Mouse (Mus musculus) limb, embryonic 15.5 days (tissue): ENCODE measurements around the gene Crtac1. TPM values are rescaled to one million over a fixed set of nuclear protein-coding genes. Genes with fewer than 3 reads are reported as not detected.

Experiments
- ATAC-seq: fragments of 200-750 bp; cut with Nextera tagmentation; 2 replicates; pipeline ENCODE4 v1.8.0; 2017; ENCODE audit warnings: low read depth, moderate TSS enrichment; ENCODE audit not compliant: insufficient number of reproducible peaks, low FRiP score, low TSS enrichment
- H3K27ac ChIP-seq: fragments of 300-500 bp; sonication (generic); 2 replicates; pipeline ENCODE4 v1.5.1; 2015; ENCODE audit warnings: moderate library complexity, mild to moderate bottlenecking, inconsistent platforms
- H3K27me3 ChIP-seq: fragments of 300-500 bp; sonication (generic); 2 replicates; pipeline ENCODE4 v1.6.1; 2015; ENCODE audit warnings: inconsistent platforms
- H3K36me3 ChIP-seq: fragments of 300-500 bp; sonication (generic); 2 replicates; pipeline ENCODE4 v1.6.1; 2015; ENCODE audit warnings: inconsistent platforms
- H3K4me1 ChIP-seq: fragments of 300-500 bp; sonication (generic); 2 replicates; pipeline ENCODE4 v1.6.1; 2015; ENCODE audit warnings: inconsistent platforms
- H3K4me2 ChIP-seq: fragments of 300-500 bp; sonication (generic); 2 replicates; pipeline ENCODE4 v1.6.1; 2015; ENCODE audit warnings: mild to moderate bottlenecking, inconsistent platforms
- H3K4me3 ChIP-seq: fragments of 300-500 bp; sonication (generic); 2 replicates; pipeline ENCODE4 v1.5.1; 2015; ENCODE audit warnings: mild to moderate bottlenecking, inconsistent platforms
- H3K9ac ChIP-seq: fragments of 300-500 bp; sonication (generic); 2 replicates; pipeline ENCODE4 v1.6.1; 2015; ENCODE audit warnings: inconsistent platforms
- H3K9me3 ChIP-seq: fragments of 300-500 bp; sonication (generic); 2 replicates; pipeline ENCODE4 v1.6.1; 2016; ENCODE audit warnings: inconsistent platforms
- WGBS: fragments of 180-500 bp; shearing (Covaris S2); methylation state at CpG from one replicate; pipeline ENCODE4 v1.1.7; 2015; 5-methylcytosine and 5-hydroxymethylcytosine counted together
- microRNA-seq: library from miRNA; unstranded; fragments of <30 nt; microRNA quantifications from one replicate; pipeline ENCODE4, GENCODE M21; 2016
- polyA plus RNA-seq: library from polyadenylated mRNA; unstranded; fragments of >200 nt; fragmentation: Nextera tagmentation; extraction: Ambion mirVana; gene quantifications from 2 replicates; pipeline ENCODE4 v1.2.1, GENCODE M21; 2015

Gene Crtac1
- polyA plus RNA-seq, 1 experiment from 2014 or later, result 3.5 TPM

DNA sequence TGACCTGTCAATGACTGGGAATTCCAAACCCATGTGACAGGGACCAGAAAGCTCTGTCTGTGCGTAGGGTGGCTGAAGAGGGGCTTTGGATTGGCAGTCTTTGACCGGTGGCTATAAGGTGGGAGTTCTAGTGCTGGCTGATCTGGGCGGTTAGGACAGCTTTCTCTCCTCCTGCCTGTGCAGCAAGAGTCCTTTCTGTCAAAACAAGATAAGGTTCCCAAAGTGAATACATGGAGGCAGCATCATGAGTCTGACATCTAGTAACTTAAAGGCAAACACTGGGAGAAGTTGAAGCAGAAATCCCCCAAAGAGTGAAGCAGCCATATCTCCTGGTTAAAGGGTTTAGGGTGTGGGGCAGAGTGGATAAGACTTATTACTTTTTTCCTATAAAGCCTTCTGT, 184.1 kb downstream of the Crtac1 start, which contains the start of gene Golga7b:
Gene Golga7b (plus strand): TSS at position 56 of the 400 bp plus-strand sequence.
- Histone ChIP-seq H3K27me3 (peaks cover 8% of the 10 kb centered on the region; the same call in 1 of the 2 replicates), H3K4me1 (no peaks in the 10 kb centered on the region), H3K36me3 (no peaks in the 10 kb centered on the region), H3K9me3 (no peaks in the 10 kb centered on the region), H3K4me3 (no peak within 1 kb of the TSS), H3K27ac (no peak within 1 kb of the TSS), H3K4me2 (no peak within 1 kb of the TSS), H3K9ac (no peak within 1 kb of the TSS)
- WGBS, result 70% methylated on average over 3 of the region's 3 CpGs
- no peak for ATAC-seq

DNA sequence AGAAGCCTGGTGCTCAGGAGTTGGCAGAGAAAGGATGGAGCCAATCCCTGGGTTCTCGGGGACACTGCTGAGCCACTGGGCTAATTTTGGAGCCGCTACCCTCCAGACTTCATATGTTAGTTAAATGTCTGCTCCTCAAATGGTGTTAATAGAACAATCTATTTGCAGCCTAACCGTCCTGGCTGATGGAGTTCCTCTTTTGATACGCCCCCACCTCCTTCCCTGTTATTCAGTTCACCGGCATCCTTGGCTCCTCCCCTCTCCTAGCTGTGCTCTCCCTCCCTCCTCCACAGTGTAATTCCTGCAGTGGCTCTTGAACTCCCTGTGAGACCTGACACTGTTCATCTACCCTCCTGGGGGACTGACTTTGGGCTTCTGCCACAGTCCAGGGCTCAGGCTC, 185.0 kb downstream of the Crtac1 start:
- Histone ChIP-seq H3K9ac (no peak overlapping the region), H3K27ac (no peak overlapping the region), H3K9me3 (no peaks in the 10 kb centered on the region), H3K36me3 (no peaks in the 10 kb centered on the region), H3K4me2 (no peak overlapping the region), H3K27me3 (peaks cover 8% of the 10 kb centered on the region; the same call in 1 of the 2 replicates), H3K4me3 (no peak overlapping the region), H3K4me1 (peaks cover under 1% of the 10 kb centered on the region; the same call in 1 of the 2 replicates)
- 51% methylated on average over 5 of the region's 5 CpGs for WGBS
- no peak for ATAC-seq

DNA sequence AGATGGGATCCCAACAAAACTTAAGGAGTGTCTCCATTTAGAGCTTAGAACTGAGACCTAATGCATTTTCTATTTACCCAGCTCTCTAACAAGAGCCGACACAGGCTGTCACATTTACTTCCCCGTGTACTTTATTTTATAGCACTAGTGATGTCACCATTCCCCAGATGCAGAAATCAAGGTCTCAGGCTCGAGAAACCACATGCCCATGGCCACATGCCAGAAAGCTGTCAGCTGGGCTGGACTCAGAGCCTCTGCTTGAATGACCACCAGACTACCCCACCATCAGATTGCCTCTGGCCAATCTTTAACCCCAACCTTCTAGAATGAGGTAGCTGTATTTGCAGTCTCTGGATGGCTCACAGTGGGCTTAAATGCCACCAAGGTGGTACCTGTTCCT, 188.2 kb downstream of the Crtac1 start:
- H3K4me1 ChIP-seq, result peaks cover 10% of the 10 kb centered on the region
- ATAC-seq, result no peak
- WGBS, result 32% methylated on average over 3 of the region's 3 CpGs
- H3K4me3 ChIP-seq, result no peak overlapping the region
- H3K9ac ChIP-seq, result no peak overlapping the region
- peaks cover 8% of the 10 kb centered on the region; the same call in 1 of the 2 replicates for H3K27me3 ChIP-seq
- H3K9me3 ChIP-seq, result no peaks in the 10 kb centered on the region
- no peak overlapping the region for H3K4me2 ChIP-seq
- no peak overlapping the region for H3K27ac ChIP-seq
- no peaks in the 10 kb centered on the region for H3K36me3 ChIP-seq

DNA sequence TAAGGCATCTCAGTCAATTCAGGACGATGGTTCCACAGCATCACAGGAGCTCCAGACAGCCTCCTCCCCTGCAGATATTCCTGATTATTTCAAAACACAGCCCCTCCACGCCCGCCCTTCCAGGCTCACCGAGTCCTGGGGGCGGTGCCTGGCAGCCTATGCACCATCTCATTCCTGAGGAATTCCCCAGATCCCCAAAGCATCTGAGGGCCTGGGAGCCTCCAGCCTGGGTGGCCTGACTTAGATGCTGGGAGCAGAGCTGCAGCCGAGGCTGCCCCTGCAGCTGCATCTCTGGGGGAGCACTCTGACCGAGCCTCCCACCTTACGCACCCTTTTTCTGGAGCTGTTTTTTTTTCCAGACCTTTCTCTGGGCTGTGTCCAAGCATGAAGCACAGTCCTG, 190.7 kb downstream of the Crtac1 start:
- H3K4me1 ChIP-seq, result peaks cover 15% of the 10 kb centered on the region
- WGBS, result 40% methylated on average over 8 of the region's 8 CpGs
- H3K9ac ChIP-seq, result no peak overlapping the region
- H3K9me3 ChIP-seq, result no peaks in the 10 kb centered on the region
- H3K27ac ChIP-seq, result no peak overlapping the region
- no peak overlapping the region for H3K4me3 ChIP-seq
- no peak overlapping the region for H3K4me2 ChIP-seq
- H3K36me3 ChIP-seq, result no peaks in the 10 kb centered on the region
- H3K27me3 ChIP-seq, result no peaks in the 10 kb centered on the region
- no peak for ATAC-seq

DNA sequence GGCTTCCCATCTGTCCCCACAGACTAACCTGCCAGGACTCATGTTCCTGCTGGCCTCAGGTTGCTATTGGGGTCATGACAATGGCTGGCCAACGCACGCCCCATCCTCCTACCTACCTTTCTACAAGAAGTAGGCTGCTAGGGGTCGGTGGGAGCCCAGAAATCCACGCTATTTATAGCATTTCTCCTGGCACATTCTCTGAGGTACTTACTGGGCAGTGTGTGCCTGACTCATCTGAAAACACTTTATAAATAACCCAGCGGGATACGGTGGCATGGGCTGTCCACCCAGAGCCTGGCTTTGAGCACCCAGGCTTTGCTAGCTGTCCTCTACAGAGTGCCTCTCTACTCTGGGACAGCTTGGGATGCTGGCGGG, 193.3 kb downstream of the Crtac1 start:
- no peaks in the 10 kb centered on the region for H3K27me3 ChIP-seq
- H3K9me3 ChIP-seq, result no peaks in the 10 kb centered on the region
- H3K27ac ChIP-seq, result no peak overlapping the region
- H3K4me2 ChIP-seq, result no peak overlapping the region
- no peak for ATAC-seq
- H3K4me1 ChIP-seq, result peaks cover 15% of the 10 kb centered on the region
- no peak overlapping the region for H3K9ac ChIP-seq
- 59% methylated on average over 7 of the region's 7 CpGs for WGBS
- H3K4me3 ChIP-seq, result no peak overlapping the region
- no peaks in the 10 kb centered on the region for H3K36me3 ChIP-seq

DNA sequence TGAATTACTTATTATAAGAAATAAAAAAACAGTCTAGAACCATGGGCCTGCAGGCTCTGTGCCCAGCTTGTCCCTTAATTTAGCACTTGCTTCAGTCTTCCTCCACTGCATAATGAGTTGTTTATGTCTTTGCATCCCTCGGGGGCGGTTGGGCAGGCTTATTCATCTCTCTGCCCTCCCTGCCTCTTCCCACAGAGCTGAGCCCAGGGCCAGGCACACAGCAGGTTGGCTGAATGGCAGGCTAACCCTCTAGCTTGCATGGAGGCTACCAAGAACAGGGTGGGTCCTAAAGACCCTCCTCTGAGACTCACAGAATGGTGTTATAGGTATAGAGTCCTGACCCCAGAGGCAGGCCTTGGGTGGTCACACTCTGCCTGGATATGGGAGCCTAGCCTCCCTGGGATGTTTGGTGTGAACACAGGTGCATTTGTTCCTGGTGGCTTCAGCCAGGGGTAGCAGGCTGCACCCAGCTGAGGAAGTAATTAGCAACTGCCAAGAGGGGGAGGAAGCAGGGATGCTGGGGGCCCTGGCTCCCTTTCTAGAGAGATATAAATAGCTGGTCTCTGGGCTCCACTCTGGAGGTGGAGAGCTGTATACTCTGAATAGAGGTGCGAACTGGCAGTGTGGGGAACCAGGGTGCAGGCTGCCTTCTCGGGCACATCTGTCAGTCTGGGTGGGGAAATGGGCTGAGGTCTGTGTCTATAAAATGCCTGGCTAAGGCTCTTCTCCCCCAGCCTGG, 193.8 kb downstream of the Crtac1 start:
- Histone ChIP-seq H3K4me2 (no peak overlapping the region), H3K4me1 (peaks cover 15% of the 10 kb centered on the region), H3K36me3 (no peaks in the 10 kb centered on the region), H3K9ac (no peak overlapping the region), H3K27ac (no peak overlapping the region), H3K27me3 (no peaks in the 10 kb centered on the region), H3K9me3 (no peaks in the 10 kb centered on the region), H3K4me3 (no peak overlapping the region)
- no peak for ATAC-seq
- 12% methylated on average over 4 of the region's 4 CpGs for WGBS

Small RNAs within 50 kb of the gene (microRNA-seq; reads per million reads assigned to microRNA genes)
- not detected for gene Gm26339
- not detected for gene Mir3085

Other genes starting within 250 kb of the Crtac1 start
- 10.6 and 12.0 TPM in 2 replicates for gene Sfrp5, start 229.5 kb downstream of the Crtac1 start, polyA plus RNA-seq
- gene Golga7b, start 184.2 kb downstream of the Crtac1 start, polyA plus RNA-seq, result 0.36 and 0.45 TPM in 2 replicates
- gene R3hcc1l, start 87.0 kb upstream of the Crtac1 start, polyA plus RNA-seq, result 18.1 and 18.9 TPM in 2 replicates
- gene Loxl4, start 181.0 kb upstream of the Crtac1 start, polyA plus RNA-seq, result 3.6 and 3.9 TPM in 2 replicates